Mouse (Mus musculus): ENCODE measurements at regions not wholly inside any gene's neighbourhood (a gene's known extent, or its start where the extent isn't known, plus 50 kb on each side); places are given as distances from the start of the nearest gene placed in this dataset.

- TF ChIP-seq CTCF (IDR thresholded peaks at IDR 0.05; ENCODE audit: control insufficient read depth, insufficient read depth, insufficient read length) (no peak), MYOG (IDR thresholded peaks at IDR 0.05; ENCODE audit: control insufficient read depth, extremely low read depth, insufficient read length) (no peak), MAX (IDR thresholded peaks at IDR 0.05) (no peak), USF1 (IDR thresholded peaks at IDR 0.05; ENCODE audit: low read depth) (no peak), CEBPB (IDR thresholded peaks at IDR 0.05; ENCODE audit: low read depth) (no peak), FOSL1 (IDR thresholded peaks at IDR 0.05; ENCODE audit: insufficient read depth, low read length, poor library complexity, severe bottlenecking) (no peak), MYOD1 (IDR thresholded peaks at IDR 0.05; ENCODE audit: control insufficient read depth, insufficient read length, low read depth) (no peak)
Observed at GRCm38 (mm10) chr6:94845821-94846220, 145.9 kb upstream of the Lrig1 start.
